Mouse (Mus musculus) left cerebral cortex, postnatal 4 days (tissue): ENCODE measurements around the gene Kazald1. TPM values are rescaled to one million over a fixed set of nuclear protein-coding genes. Genes with fewer than 3 reads are reported as not detected.
A peak's percentile ranks its signal among the peaks of the same experiment; 100 is the strongest.
"Not testable (repeated sequence)": the region's sequence is repeated elsewhere in the genome, so short reads cannot be mapped to it uniquely, and the experiment has no call there.

Experiments
- DNase-seq: peaks from one replicate; pipeline ENCODE4 v3.0.0-alpha.2; 2022
- intact Hi-C: fragments of 180-260 bp; cut with DNase I; formaldehyde crosslinking; loops from one replicate; pipeline ENCODE4 v1.15.1; 2025
- total RNA-seq, 2 experiments: library from RNA; stranded (reverse); gene quantifications; 2 replicates each; pipeline ENCODE4 v1.2.3; 2021

Kazald1 gene
- 1 to 10 TPM in 1 of 2 experiments, under 1 TPM in 1; 0.70 to 1.8 TPM for total RNA-seq

GRCm38 (mm10) chr19:45074580-45075322, at the start of gene Kazald1:
Gene Kazald1, plus strand, starts transcription at chr19:45075241.
- intact Hi-C loops = loop anchor here (5.0 kb wide), 1 partner anchor 83 kb away; no protein-coding TSS in a partner anchor
- DNase-seq = peak; percentile 94

- no peak for DNase-seq
- intact Hi-C loops = no loop called here
Observed at GRCm38 (mm10) chr19:45025937-45026568, 49.0 kb upstream of the Kazald1 start.

- DNase-seq = no peak
- intact Hi-C loops = no loop called here
Observed at GRCm38 (mm10) chr19:45026958-45027670, 47.9 kb upstream of the Kazald1 start.

GRCm38 (mm10) chr19:45027848-45028247, 47.2 kb upstream of the Kazald1 start:
- DNase-seq = no peak
- intact Hi-C loops = no loop called here

GRCm38 (mm10) chr19:45028746-45029145, 46.3 kb upstream of the Kazald1 start:
- no peak for DNase-seq
- intact Hi-C loops = no loop called here

GRCm38 (mm10) chr19:45029571-45029970, 45.5 kb upstream of the Kazald1 start:
- no peak for DNase-seq
- intact Hi-C loops = no loop called here

- DNase-seq = peak; percentile 74
- intact Hi-C loops = no loop called here
Observed at GRCm38 (mm10) chr19:45030111-45030510, 44.9 kb upstream of the Kazald1 start.

- intact Hi-C loops = loop anchor here (1.0 kb wide), 1 partner anchor 14 kb away; no protein-coding TSS in a partner anchor
- DNase-seq = peak; percentile 85
Observed at GRCm38 (mm10) chr19:45030746-45031693, 44.0 kb upstream of the Kazald1 start.

GRCm38 (mm10) chr19:45031780-45032179, 43.3 kb upstream of the Kazald1 start:
- intact Hi-C loops = loop anchor here (1.0 kb wide), 1 partner anchor 14 kb away; no protein-coding TSS in a partner anchor
- peak; percentile 81 for DNase-seq

- DNase-seq = peak; percentile 51
- intact Hi-C loops = no loop called here
Observed at GRCm38 (mm10) chr19:45032570-45033332, 42.3 kb upstream of the Kazald1 start.

GRCm38 (mm10) chr19:45036867-45037266, 38.2 kb upstream of the Kazald1 start:
- intact Hi-C loops = no loop called here
- peak; percentile 64 for DNase-seq

- intact Hi-C loops, DNase-seq: not testable (repeated sequence)
Observed at GRCm38 (mm10) chr19:45038198-45038597, 36.8 kb upstream of the Kazald1 start.

- intact Hi-C loops = no loop called here
- no peak for DNase-seq
Observed at GRCm38 (mm10) chr19:45040214-45040613, 34.8 kb upstream of the Kazald1 start.

GRCm38 (mm10) chr19:45044389-45044927, 30.6 kb upstream of the Kazald1 start:
- intact Hi-C loops = no loop called here

GRCm38 (mm10) chr19:45045236-45045635, 29.8 kb upstream of the Kazald1 start:
- intact Hi-C loops = no loop called here
- DNase-seq = no peak

More at GRCm38 (mm10) chr19:45044389-45044927, 30.6 kb upstream of the Kazald1 start:
- no peak for DNase-seq

- no peak for DNase-seq
- intact Hi-C loops = no loop called here
Observed at GRCm38 (mm10) chr19:45045651-45046050, 29.4 kb upstream of the Kazald1 start, which contains the start of gene Pdzd7. Gene Pdzd7, minus strand, starts transcription at chr19:45045717.

GRCm38 (mm10) chr19:45046523-45047321, 28.3 kb upstream of the Kazald1 start:
- intact Hi-C loops = no loop called here
- peak; percentile 87 for DNase-seq

GRCm38 (mm10) chr19:45047417-45047934, 27.6 kb upstream of the Kazald1 start, which contains the start of gene Sfxn3:
Gene Sfxn3, plus strand, starts transcription at chr19:45047503.
- DNase-seq = peak; percentile 95
- intact Hi-C loops = no loop called here
